Mouse (Mus musculus) spleen, postnatal 4 days (tissue): ENCODE data around the gene Cldn19.

Source experiments
- DNase-seq, 2 experiments: peaks; one replicate each; pipeline ENCODE4 v3.0.0; 2022; ENCODE audit warnings: low spot score in 2 of 2

The Cldn19 gene

GRCm38 (mm10) chr4:119300761-119301160, 45.5 kb downstream of the Cldn19 start:
- DNase-seq, result no peak

GRCm38 (mm10) chr4:119301777-119302176, 46.6 kb downstream of the Cldn19 start:
- DNase-seq, result no peak

DNA sequence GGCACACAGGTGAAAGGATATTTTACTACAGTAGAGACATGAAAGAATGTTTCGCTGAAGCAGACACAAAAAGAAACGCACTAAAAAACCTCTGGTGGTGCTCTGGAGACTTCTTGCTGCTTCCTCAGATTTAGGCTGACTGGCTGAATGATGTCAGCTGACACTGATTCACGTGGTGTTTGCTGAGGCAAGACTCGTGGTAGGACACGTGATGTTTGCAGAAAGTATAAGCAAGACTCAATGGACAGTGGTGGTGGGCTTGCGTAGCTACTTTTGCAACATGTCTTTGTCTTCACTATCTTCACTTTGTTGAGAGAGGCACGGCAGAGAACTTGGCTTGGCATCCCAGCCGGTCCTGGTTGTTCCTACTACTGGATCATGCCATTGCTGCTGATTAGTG, 48.1 kb downstream of the Cldn19 start:
- no peak for DNase-seq

GRCm38 (mm10) chr4:119305418-119305817, 50.2 kb downstream of the Cldn19 start:
- DNase-seq, result no peak
